In the genomic region with DNA sequence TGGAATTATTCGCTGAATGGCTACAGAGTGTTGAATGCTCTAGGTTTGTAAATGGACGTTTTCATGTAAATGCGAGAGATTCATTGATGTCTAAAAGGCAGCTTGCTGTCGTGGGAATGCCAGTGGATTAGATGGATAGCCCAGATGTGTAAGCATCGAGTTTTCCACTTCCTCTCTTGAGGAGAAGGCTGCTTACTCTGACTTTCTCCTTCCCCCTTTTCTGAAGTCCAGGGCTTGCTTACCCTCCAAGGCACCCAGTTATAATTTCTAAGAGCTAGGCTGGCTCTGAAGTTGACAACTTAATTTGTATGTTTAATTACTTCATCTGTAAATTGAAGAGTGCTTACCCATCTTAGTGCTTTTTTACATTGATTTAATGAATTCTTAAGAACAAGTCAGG, we compare ENCODE assay signal across 8 mouse cellular contexts. TPM values are rescaled to one million over a fixed set of nuclear protein-coding genes. Genes with fewer than 3 reads are reported as not detected.
DNase-seq lines count a peak whose midpoint lies in the region; ATAC-seq and TF ChIP-seq lines count a peak whose summit lies in the region.

No protein-coding gene starts in this region.

- H3K27ac ChIP-seq in ES-Bruce4 (ENCODE audit: insufficient read depth, low read length): no peak overlapping the region
- no peak overlapping the region for H3K27ac ChIP-seq in forebrain, postnatal 0 days (ENCODE audit: low read depth, low read length)
- H3K27ac ChIP-seq in liver, embryonic 15.5 days (replicated peaks): no peak overlapping the region; the same call in 1 of the 2 replicates

- TF ChIP-seq EP300 in ES-Bruce4 (IDR thresholded peaks at IDR 0.05; ENCODE audit: insufficient read depth, low read depth, low read length): no peak

- TF ChIP-seq CTCF in ES-Bruce4 (IDR thresholded peaks at IDR 0.05; ENCODE audit: low read depth, low read length): no peak
- TF ChIP-seq CTCF in forebrain, postnatal 0 days (IDR thresholded peaks at IDR 0.05; ENCODE audit: low read depth): no peak

- no peak for ATAC-seq in forebrain, postnatal 0 days
- ATAC-seq in liver, embryonic 15.5 days (ENCODE audit: insufficient read depth): no peak

- peak; percentile 39 for DNase-seq in embryo, embryonic 10.5 days (ENCODE audit: low spot score)
- no peak for DNase-seq in embryo, embryonic 10 days (ENCODE audit: low spot score)
- no peak for DNase-seq in forebrain, postnatal 0 days
- DNase-seq in ovary, postnatal 14 days (ENCODE audit: low spot score): no peak
- no peak for DNase-seq in cerebellum, adult 8-10 months
- no peak for DNase-seq in right cerebral cortex, postnatal 14 days

- peak overlapping the region; percentile 91; the same call in 1 of the 2 replicates for H3K9ac ChIP-seq in ES-Bruce4 (ENCODE audit: low read depth, poor library complexity, severe bottlenecking)
- peak overlapping the region; percentile 92 for H3K9ac ChIP-seq in forebrain, postnatal 0 days
- peak overlapping the region; percentile 90 for H3K9ac ChIP-seq in liver, embryonic 15.5 days

- H3K4me3 ChIP-seq in ES-Bruce4 (ENCODE audit: low read depth, low read length): peak overlapping the region; percentile 12
- peak overlapping the region; percentile 87 for H3K4me3 ChIP-seq in forebrain, postnatal 0 days (ENCODE audit: low read depth, low read length)
- peak overlapping the region; percentile 90 for H3K4me3 ChIP-seq in liver, embryonic 15.5 days (replicated peaks)

- TF ChIP-seq POLR2A in ES-Bruce4 (IDR thresholded peaks at IDR 0.05; ENCODE audit: insufficient read depth, low read length): no peak

- 14% methylated on average over 5 of the region's 5 CpGs for WGBS in forebrain, postnatal 0 days
- WGBS in liver, embryonic 15.5 days (ENCODE audit: insufficient replicate concordance): 18% methylated on average over 5 of the region's 5 CpGs

- H3K4me2 ChIP-seq in forebrain, postnatal 0 days (ENCODE audit: low read depth): peak overlapping the region; percentile 59
- H3K4me2 ChIP-seq in liver, embryonic 15.5 days: peak overlapping the region; percentile 87

- no peaks in the 10 kb centered on the region for H3K9me3 ChIP-seq in ES-Bruce4 (replicated peaks; ENCODE audit: control insufficient read depth, insufficient read depth, low read length, poor library complexity, severe bottlenecking)
- H3K9me3 ChIP-seq in forebrain, postnatal 0 days (ENCODE audit: low read length): no peaks in the 10 kb centered on the region
- H3K9me3 ChIP-seq in liver, embryonic 15.5 days (replicated peaks): no peaks in the 10 kb centered on the region

- no peaks in the 10 kb centered on the region for H3K27me3 ChIP-seq in ES-Bruce4 (ENCODE audit: control insufficient read depth, insufficient read depth, low read length, poor library complexity, severe bottlenecking)
- H3K27me3 ChIP-seq in forebrain, postnatal 0 days (ENCODE audit: insufficient read depth, low read length): no peaks in the 10 kb centered on the region
- no peaks in the 10 kb centered on the region for H3K27me3 ChIP-seq in liver, embryonic 15.5 days

- H3K36me3 ChIP-seq in ES-Bruce4 (ENCODE audit: control insufficient read depth, insufficient read depth, low read length, poor library complexity, severe bottlenecking): no peaks in the 10 kb centered on the region
- no peaks in the 10 kb centered on the region for H3K36me3 ChIP-seq in forebrain, postnatal 0 days (ENCODE audit: insufficient read depth)
- peaks cover 5% of the 10 kb centered on the region; the same call in 1 of the 2 replicates for H3K36me3 ChIP-seq in liver, embryonic 15.5 days (replicated peaks)

- H3K4me1 ChIP-seq in ES-Bruce4 (ENCODE audit: control insufficient read depth, insufficient read depth, low read length): no peaks in the 10 kb centered on the region
- H3K4me1 ChIP-seq in forebrain, postnatal 0 days (ENCODE audit: insufficient read depth): peaks cover 12% of the 10 kb centered on the region
- peaks cover 29% of the 10 kb centered on the region for H3K4me1 ChIP-seq in liver, embryonic 15.5 days (replicated peaks)

RNA-seq across cellular contexts. Expression of gene Azi2, which starts 1.3 kb away (rescaled TPM):
- polyA plus RNA-seq in ES-Bruce4 (2011; ENCODE audit: insufficient read depth, insufficient read length, low read depth, missing spikeins): 73.5 and 76.7 TPM in 2 replicates
- total RNA-seq in forebrain, postnatal 0 days (2014; rRNA removed): 85.2 and 91.4 TPM in 2 replicates
- polyA plus RNA-seq in forebrain, postnatal 0 days (2015; fragmentation: Nextera tagmentation; extraction: Ambion mirVana): 44.9 and 57.6 TPM in 2 replicates
- 33.0 and 36.5 TPM in 2 replicates for polyA plus RNA-seq in liver, embryonic 15.5 days (2015; fragmentation: Nextera tagmentation; extraction: Ambion mirVana)

Comparison
In these comparisons a context has a peak if more than half of its experiments do, and no peak if none do; other contexts are left out.
1. H3K4me3 ChIP-seq: peak in every context shown above with its lines; median percentile 90 in liver, embryonic 15.5 days; 87 in forebrain, postnatal 0 days; 12 in ES-Bruce4.